Comparison of ENCODE assay signal across 8 mouse cellular contexts in genomic region chr1:120245661-120246131, GRCm38 (mm10). TPM values are rescaled to one million over a fixed set of nuclear protein-coding genes. Genes with fewer than 3 reads are reported as not detected.
DNase-seq lines count a peak whose midpoint lies in the region; ATAC-seq and TF ChIP-seq lines count a peak whose summit lies in the region.
"Had no signal": no experiment of that assay in that cellular context is flagged by ENCODE, and none has a peak within 500 bp of the region (broad histone marks: within the 10 kb centered on the region; RNA-seq: fewer than 3 reads in every experiment).

No protein-coding gene starts in this region.

- H3K9ac ChIP-seq in hindbrain, embryonic 16.5 days (ENCODE audit: low read depth, low read length), result peak overlapping the region; percentile 27
- H3K9ac ChIP-seq: liver, embryonic 15.5 days had no signal

- TF ChIP-seq CTCF in kidney, adult 2 months (conservative IDR thresholded peaks at IDR 0.05; ENCODE audit: insufficient read depth, insufficient read length, low read depth, low read length), result no peak

- 31% methylated on average over 4 of the region's 4 CpGs for WGBS in hindbrain, embryonic 16.5 days
- 73% methylated on average over 4 of the region's 4 CpGs for WGBS in kidney, adult 2 months

- no peaks in the 10 kb centered on the region for H3K27me3 ChIP-seq in hindbrain, embryonic 16.5 days (replicated peaks; ENCODE audit: control insufficient read depth, insufficient read depth, low read length)
- no peaks in the 10 kb centered on the region for H3K27me3 ChIP-seq in kidney, adult 2 months (replicated peaks; ENCODE audit: control insufficient read depth, insufficient read depth, low read length)
- H3K27me3 ChIP-seq: liver, embryonic 15.5 days had no signal

- peak; percentile 86 for ATAC-seq in hindbrain, embryonic 16.5 days
- ATAC-seq in erythroblast, adult 5-6 weeks (replicated peaks; ENCODE audit: low FRiP score, poor library complexity, severe bottlenecking), result no peak

- H3K27ac ChIP-seq in hindbrain, embryonic 16.5 days (ENCODE audit: low read depth, low read length), result peak overlapping the region; percentile 48; the same call in 1 of the 2 replicates
- H3K27ac ChIP-seq in kidney, adult 2 months (ENCODE audit: insufficient read depth, low read depth, low read length), result no peak overlapping the region
- H3K27ac ChIP-seq: liver, embryonic 15.5 days had no signal

- DNase-seq in thymus, postnatal 0 days (ENCODE audit: low spot score), result peak; percentile 17
- no peak for DNase-seq in thymus, postnatal 14 days
- peak; percentile 10 to 24 for DNase-seq in frontal cortex, postnatal 25 days (ENCODE audit: low spot score in 2 of 2)
- DNase-seq in lung, postnatal 25 days (ENCODE audit: low spot score), result peak; percentile 45
- DNase-seq in kidney, adult 2 months, result no peak

- no peak overlapping the region for H3K4me3 ChIP-seq in hindbrain, embryonic 16.5 days (ENCODE audit: low read length)
- H3K4me3 ChIP-seq in kidney, adult 2 months (ENCODE audit: insufficient read depth, low read depth, low read length), result no peak overlapping the region
- H3K4me3 ChIP-seq: liver, embryonic 15.5 days had no signal

- no peak for TF ChIP-seq POLR2A in kidney, adult 2 months (IDR thresholded peaks at IDR 0.05; ENCODE audit: low read depth, low read length)

- H3K4me1 ChIP-seq in hindbrain, embryonic 16.5 days (ENCODE audit: control insufficient read depth, insufficient read depth, low read depth, low read length), result peaks cover 4% of the 10 kb centered on the region; the same call in 1 of the 2 replicates
- H3K4me1 ChIP-seq in kidney, adult 2 months (ENCODE audit: control insufficient read depth, insufficient read depth, low read length), result no peaks in the 10 kb centered on the region

- H3K4me2 ChIP-seq in hindbrain, embryonic 16.5 days (ENCODE audit: low read length), result no peak overlapping the region
- H3K4me2 ChIP-seq: liver, embryonic 15.5 days had no signal

- H3K36me3 ChIP-seq in hindbrain, embryonic 16.5 days (ENCODE audit: control insufficient read depth, insufficient read depth, low read length), result no peaks in the 10 kb centered on the region
- H3K36me3 ChIP-seq in kidney, adult 2 months (ENCODE audit: control insufficient read depth, insufficient read depth, low read length), result no peaks in the 10 kb centered on the region

- no peaks in the 10 kb centered on the region for H3K9me3 ChIP-seq in hindbrain, embryonic 16.5 days (ENCODE audit: control insufficient read depth, low read length)
- H3K9me3 ChIP-seq: liver, embryonic 15.5 days had no signal

RNA-seq across cellular contexts. Expression of gene Steap3, which starts 26.8 kb away (rescaled TPM):
- 4.7 and 5.0 TPM in 2 replicates for polyA plus RNA-seq in thymus, postnatal 0 days (2015; fragmentation: Nextera tagmentation; extraction: Ambion mirVana)
- polyA plus RNA-seq in hindbrain, embryonic 16.5 days (2015; fragmentation: Nextera tagmentation; extraction: Ambion mirVana), result 4.9 and 5.1 TPM in 2 replicates
- 6.3 and 11.7 TPM in 2 replicates for total RNA-seq in erythroblast, adult 5-6 weeks (2015; ENCODE audit: low replicate concordance)
- 6.1 and 6.4 TPM in 2 replicates for total RNA-seq in erythroblast, adult 5-6 weeks (2017; ENCODE audit: low replicate concordance)
- polyA plus RNA-seq in kidney, adult 2 months (2012; rRNA removed), result 25.1 and 47.7 TPM in 2 replicates

Comparison
In these comparisons a context has a peak if more than half of its experiments do, and no peak if none do; other contexts are left out.
1. DNase-seq: peak in thymus, postnatal 0 days (single experiment), frontal cortex, postnatal 25 days (2 of 2) and lung, postnatal 25 days (single experiment); none in thymus, postnatal 14 days (single experiment) and kidney, adult 2 months (single experiment).